Mouse (Mus musculus) kidney, embryonic 16.5 days (tissue): ENCODE measurements around the gene Tmem184a. TPM values are rescaled to one million over a fixed set of nuclear protein-coding genes. Genes with fewer than 3 reads are reported as not detected.

ENCODE experiments used
- ATAC-seq: fragments of 200-750 bp; cut with Nextera tagmentation; 2 replicates; pipeline ENCODE4 v1.8.0; 2017; ENCODE audit warnings: moderate TSS enrichment; ENCODE audit not compliant: low FRiP score, low TSS enrichment
- H3K27ac ChIP-seq: fragments of 300-500 bp; sonication (generic); 2 replicates; pipeline ENCODE4 v1.5.1; 2014; ENCODE audit warnings: low read length
- H3K27me3 ChIP-seq: fragments of 300-500 bp; sonication (generic); 2 replicates; pipeline ENCODE4 v1.6.1; 2014; ENCODE audit warnings: low read length, control low read depth, mixed read lengths; ENCODE audit not compliant: insufficient read depth
- H3K36me3 ChIP-seq: fragments of 300-500 bp; sonication (generic); 2 replicates; pipeline ENCODE4 v1.6.1; 2014; ENCODE audit warnings: low read length, control low read depth, mixed read lengths; ENCODE audit not compliant: insufficient read depth
- H3K4me1 ChIP-seq: fragments of 300-500 bp; sonication (generic); 2 replicates; pipeline ENCODE4 v1.6.1; 2014; ENCODE audit warnings: low read length, control low read depth, mixed read lengths; ENCODE audit not compliant: insufficient read depth
- H3K4me2 ChIP-seq: fragments of 300-500 bp; sonication (generic); replicated peaks from 2 replicates; pipeline ENCODE4 v1.6.1; 2014; ENCODE audit warnings: low read depth, low read length
- H3K4me3 ChIP-seq: fragments of 300-500 bp; sonication (generic); 2 replicates; pipeline ENCODE4 v1.5.1; 2014; ENCODE audit warnings: mild to moderate bottlenecking, low read length
- H3K9ac ChIP-seq: fragments of 300-500 bp; sonication (generic); replicated peaks from 2 replicates; pipeline ENCODE4 v1.6.1; 2014; ENCODE audit warnings: low read length
- H3K9me3 ChIP-seq: fragments of 300-500 bp; sonication (generic); 2 replicates; pipeline ENCODE4 v1.6.1; 2016; ENCODE audit warnings: low read length, control low read depth
- WGBS: fragments of 180-500 bp; shearing (Covaris S2); extraction: QIAGEN DNeasy Blood & Tissue Kit; methylation state at CpG from one replicate; pipeline ENCODE4 v1.1.7; 2014; 5-methylcytosine and 5-hydroxymethylcytosine counted together
- polyA plus RNA-seq: library from polyadenylated mRNA; unstranded; fragments of >200 nt; fragmentation: Nextera tagmentation; extraction: Ambion mirVana; gene quantifications from 2 replicates; pipeline ENCODE4 v1.2.1, GENCODE M21; 2015

Tmem184a gene
- 9.6 and 10.3 TPM in 2 replicates for polyA plus RNA-seq

DNA sequence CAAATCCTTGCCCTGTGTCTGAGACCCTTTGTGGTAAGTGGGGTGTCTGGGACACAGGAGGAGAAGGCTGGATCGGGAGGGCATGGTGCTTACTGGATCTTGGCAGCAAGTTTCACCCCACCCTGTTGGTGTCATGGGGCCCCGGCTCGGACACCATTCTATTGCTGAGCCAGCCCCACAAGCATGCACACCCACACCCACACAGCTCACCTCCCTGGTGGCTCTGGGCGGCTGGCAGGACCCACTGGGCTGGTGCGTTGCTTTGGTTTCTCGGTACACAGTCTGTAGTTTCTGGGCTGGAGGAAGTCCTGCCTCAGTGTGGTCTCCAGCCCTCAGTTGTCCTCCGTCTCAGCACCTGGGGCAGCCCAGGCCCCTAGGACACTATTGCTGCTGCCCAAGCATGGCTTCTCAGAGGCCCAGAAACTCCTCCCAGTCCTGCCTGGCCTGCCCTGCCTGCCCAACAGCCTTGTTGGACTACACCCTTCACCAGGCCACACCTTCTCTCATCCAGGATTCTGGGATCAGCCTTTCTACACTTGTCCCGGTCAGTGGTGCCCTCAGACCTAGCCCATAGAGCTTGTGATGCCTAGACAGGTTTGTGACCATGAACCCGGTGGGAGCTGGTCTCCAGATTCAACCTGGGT, at the start of gene Tmem184a:
Gene Tmem184a, minus strand, starts transcription at position 380 of the 644 bp plus-strand sequence.
- Histone ChIP-seq H3K4me3 (no peak within 1 kb of the TSS), H3K4me2 (no peak within 1 kb of the TSS), H3K36me3 (peaks cover 11% of the 10 kb centered on the region), H3K27ac (no peak within 1 kb of the TSS), H3K9ac (no peak within 1 kb of the TSS), H3K27me3 (peaks cover 1% of the 10 kb centered on the region; the same call in 1 of the 2 replicates), H3K9me3 (no peaks in the 10 kb centered on the region), H3K4me1 (peaks cover 5% of the 10 kb centered on the region; the same call in 1 of the 2 replicates)
- no peak for ATAC-seq
- 87% methylated on average over 9 of the region's 9 CpGs for WGBS

DNA sequence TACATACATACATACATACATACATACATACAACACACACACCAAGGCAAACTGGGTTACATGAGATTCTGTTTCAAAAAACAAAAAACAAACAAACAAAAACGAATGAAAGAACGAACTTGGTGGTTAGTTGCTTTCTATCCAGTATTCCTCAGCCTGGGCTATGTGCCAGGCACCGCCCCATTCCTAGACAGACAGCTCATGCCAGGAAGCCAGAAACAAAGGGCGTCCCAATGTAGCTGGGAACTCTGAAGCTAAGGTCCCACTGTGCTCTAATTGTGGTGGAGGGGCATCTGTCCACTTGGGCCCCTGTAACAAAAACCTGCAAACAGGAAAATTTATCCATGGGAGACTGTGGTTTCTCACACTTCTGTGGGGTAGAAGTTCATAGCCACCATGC, 43.0 kb upstream of the Tmem184a start:
- WGBS, result 54% methylated on average over 4 of the region's 4 CpGs
- Histone ChIP-seq H3K4me3 (no peak overlapping the region), H3K36me3 (no peaks in the 10 kb centered on the region), H3K27ac (no peak overlapping the region), H3K4me2 (no peak overlapping the region), H3K9me3 (no peaks in the 10 kb centered on the region), H3K9ac (no peak overlapping the region), H3K27me3 (no peaks in the 10 kb centered on the region), H3K4me1 (no peaks in the 10 kb centered on the region)
- no peak for ATAC-seq

DNA sequence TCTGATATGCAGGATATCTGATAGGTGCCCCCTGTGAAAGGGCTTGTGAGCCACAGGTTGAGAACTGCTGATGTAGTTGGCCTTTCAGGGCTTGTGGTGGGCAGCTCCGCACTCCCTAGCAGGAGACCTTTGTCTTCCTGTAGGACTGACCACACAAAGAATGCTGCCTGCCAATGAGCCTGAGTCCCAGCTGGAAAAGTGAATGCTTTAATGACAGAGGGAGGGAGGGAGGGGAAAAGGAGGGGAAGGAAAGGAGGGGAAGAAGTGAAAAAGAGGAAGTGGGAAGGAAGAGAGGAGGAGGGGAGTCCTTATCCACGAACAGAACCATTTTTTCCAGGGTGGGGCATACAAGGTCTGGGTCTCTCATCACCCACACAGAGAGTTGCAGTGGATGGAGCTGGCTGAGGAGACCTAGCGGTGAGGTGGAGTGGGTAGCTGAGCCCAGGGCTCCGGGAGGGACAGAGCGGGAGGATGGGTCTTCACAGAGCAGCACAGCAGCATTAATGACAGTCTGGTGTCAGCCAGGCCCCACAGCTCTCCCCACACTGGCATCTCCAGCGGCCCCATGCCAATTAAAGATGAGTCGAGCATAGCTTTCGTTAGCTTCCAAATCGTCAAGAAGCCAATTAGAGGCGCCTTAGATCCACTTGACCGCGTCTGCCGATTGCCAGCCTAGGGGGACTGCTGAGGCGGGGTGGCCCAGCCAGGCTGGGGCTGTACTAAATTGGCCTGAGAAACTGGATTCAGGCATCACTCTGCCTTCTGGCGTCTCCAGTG, 40.8 kb upstream of the Tmem184a start:
- ATAC-seq, result no peak
- H3K4me2 ChIP-seq, result no peak overlapping the region
- no peak overlapping the region for H3K27ac ChIP-seq
- no peaks in the 10 kb centered on the region for H3K4me1 ChIP-seq
- no peaks in the 10 kb centered on the region for H3K27me3 ChIP-seq
- 0 out of 2 replicates have a peak overlapping the region, but pooled peaks have one; percentile 15 for H3K9ac ChIP-seq
- H3K9me3 ChIP-seq, result no peaks in the 10 kb centered on the region
- H3K4me3 ChIP-seq, result no peak overlapping the region
- no peaks in the 10 kb centered on the region for H3K36me3 ChIP-seq
- 30% methylated on average over 15 of the region's 15 CpGs for WGBS

DNA sequence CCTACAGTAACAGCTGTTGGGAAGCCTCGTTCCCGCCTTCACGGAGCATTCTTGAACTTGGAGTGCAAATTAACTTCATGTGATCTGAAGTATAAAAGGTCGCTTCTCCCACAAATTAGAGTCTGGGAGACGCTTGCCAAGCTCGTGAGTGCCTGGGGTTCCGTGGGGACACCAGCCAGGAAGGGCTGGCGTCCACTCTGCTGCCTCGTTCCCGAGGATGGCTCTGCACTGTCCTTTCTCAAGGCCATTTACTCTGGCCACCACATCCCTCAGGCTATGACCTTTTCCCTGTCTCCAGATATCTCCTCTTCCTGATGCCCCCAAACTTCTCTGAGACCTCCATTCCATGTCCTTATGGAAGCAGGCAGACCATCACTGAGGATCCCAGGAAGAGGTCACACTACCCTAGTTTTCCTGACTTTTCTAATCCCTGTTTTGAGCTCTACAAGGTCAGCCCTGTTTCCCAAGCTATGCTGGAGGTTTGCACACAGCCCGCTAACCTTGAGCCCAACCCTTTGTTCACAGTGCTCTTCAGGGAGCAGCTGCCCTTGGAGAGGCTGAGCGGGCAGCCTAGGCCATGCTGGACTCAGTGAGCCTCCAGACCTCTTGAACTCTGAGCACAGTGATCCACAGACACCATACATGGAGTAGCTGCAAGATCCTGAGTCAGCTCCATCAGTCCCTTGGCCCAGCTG, 30.1 kb upstream of the Tmem184a start:
- Histone ChIP-seq H3K9ac (no peak overlapping the region), H3K4me1 (no peaks in the 10 kb centered on the region), H3K4me3 (no peak overlapping the region), H3K27me3 (no peaks in the 10 kb centered on the region), H3K9me3 (peaks cover 6% of the 10 kb centered on the region), H3K36me3 (no peaks in the 10 kb centered on the region), H3K27ac (no peak overlapping the region), H3K4me2 (no peak overlapping the region)
- ATAC-seq, result no peak
- WGBS, result 68% methylated on average over 12 of the region's 12 CpGs

DNA sequence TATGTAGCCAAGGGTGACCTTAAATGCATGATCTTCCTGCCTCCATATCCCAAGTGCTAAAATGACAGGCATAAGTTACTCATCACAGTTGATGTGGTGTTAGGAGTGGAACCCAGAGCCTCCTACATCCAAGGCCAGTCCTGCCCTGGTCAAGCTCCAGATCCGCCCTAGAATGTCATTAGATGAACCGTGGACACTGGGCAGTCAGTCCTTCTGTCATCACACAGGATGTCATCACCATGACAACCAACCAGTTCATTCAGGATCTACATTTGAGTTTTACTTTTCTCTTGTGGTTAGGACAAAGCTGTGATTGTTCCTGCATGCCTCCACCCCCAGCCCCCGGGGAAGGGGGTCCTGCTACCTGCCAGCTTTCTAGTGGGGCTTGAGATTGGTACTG, 19.4 kb upstream of the Tmem184a start:
- Histone ChIP-seq H3K4me1 (no peaks in the 10 kb centered on the region), H3K4me3 (no peak overlapping the region)

DNA sequence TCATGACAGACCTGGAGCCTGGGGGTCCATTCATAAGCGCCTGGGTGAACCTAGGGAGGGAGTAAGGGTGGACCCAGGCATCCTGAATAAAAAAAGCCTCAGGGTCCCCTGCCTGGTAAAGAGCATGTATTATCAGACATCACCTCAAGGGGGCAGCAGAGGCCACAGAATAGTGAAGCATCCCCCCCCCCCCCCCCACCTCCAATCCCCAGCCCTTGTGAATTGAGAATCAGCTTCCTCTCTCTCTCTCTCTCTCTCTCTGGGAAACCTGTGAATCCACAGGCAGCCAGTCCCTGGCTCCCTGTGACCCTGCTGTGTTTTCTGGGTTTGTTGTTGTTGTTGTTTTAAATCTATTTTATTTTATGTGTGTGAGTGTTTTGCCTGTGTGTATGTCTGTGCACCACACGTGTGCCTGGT, 18.8 kb upstream of the Tmem184a start:
- H3K36me3 ChIP-seq, result no peaks in the 10 kb centered on the region
- 18% methylated on average over 2 of the region's 2 CpGs for WGBS
- peak; percentile 69; the same call in 1 of the 2 replicates for ATAC-seq

More for the DNA sequence above, 19.4 kb upstream of the Tmem184a start:
- Histone ChIP-seq H3K27me3 (no peaks in the 10 kb centered on the region), H3K4me2 (no peak overlapping the region), H3K36me3 (no peaks in the 10 kb centered on the region), H3K9me3 (peaks cover 2% of the 10 kb centered on the region; the same call in 1 of the 2 replicates), H3K9ac (no peak overlapping the region), H3K27ac (no peak overlapping the region)
- 49% methylated on average over 3 of the region's 3 CpGs for WGBS
- ATAC-seq, result no peak

DNA sequence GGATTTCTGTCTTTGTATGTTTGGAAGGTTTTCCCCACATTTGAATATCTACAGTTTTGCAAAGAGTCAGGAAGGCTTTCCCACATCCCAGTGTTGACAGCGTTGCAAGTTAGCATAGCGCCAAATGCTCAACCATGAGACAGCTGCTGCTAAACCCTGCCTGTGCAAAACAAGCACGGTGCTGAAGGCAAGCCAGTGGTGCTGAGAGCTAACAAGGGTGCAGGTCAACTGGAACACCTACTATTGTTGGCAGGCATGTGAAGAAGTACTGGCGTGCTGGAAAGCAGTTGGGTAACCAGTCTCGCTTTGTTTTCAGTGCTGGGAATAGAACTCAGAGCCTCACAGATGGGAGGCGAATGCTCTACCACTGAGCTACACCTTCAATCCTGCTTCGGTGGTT, 16.0 kb upstream of the Tmem184a start:
- 79% methylated on average over 7 of the region's 7 CpGs for WGBS
- H3K27ac ChIP-seq, result no peak overlapping the region
- H3K27me3 ChIP-seq, result no peaks in the 10 kb centered on the region

More for the DNA sequence above, 18.8 kb upstream of the Tmem184a start:
- H3K27ac ChIP-seq, result no peak overlapping the region
- no peak overlapping the region for H3K9ac ChIP-seq
- H3K9me3 ChIP-seq, result no peaks in the 10 kb centered on the region
- H3K4me2 ChIP-seq, result no peak overlapping the region
- no peaks in the 10 kb centered on the region for H3K27me3 ChIP-seq
- no peak overlapping the region for H3K4me3 ChIP-seq
- no peaks in the 10 kb centered on the region for H3K4me1 ChIP-seq

DNA sequence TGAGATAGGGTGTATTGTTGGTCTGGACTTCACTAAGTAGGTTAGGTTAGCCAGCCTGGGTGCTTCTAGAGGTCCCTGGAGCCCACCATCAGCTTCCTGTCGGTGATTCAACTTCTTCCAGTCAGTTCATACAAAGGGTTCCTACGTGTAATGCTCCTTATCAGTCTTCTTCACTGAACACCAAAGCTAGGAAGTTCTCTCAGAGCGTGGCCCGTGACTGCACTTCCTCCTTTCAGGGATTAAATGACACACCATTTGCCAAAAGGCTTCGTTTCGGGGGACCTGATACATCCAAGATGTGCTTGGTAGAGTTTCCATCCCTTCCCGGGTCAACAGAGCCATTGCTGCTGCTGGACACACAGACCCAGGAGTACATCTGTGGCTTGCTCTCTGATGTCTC, 12.4 kb upstream of the Tmem184a start:
- ATAC-seq, result no peak
- H3K4me2 ChIP-seq, result no peak overlapping the region
- H3K9me3 ChIP-seq, result no peaks in the 10 kb centered on the region
- no peak overlapping the region for H3K4me3 ChIP-seq
- 50% methylated on average over 7 of the region's 7 CpGs for WGBS
- H3K27ac ChIP-seq, result no peak overlapping the region
- no peaks in the 10 kb centered on the region for H3K27me3 ChIP-seq
- no peaks in the 10 kb centered on the region for H3K36me3 ChIP-seq
- H3K9ac ChIP-seq, result no peak overlapping the region
- H3K4me1 ChIP-seq, result no peaks in the 10 kb centered on the region

More for the DNA sequence above, 16.0 kb upstream of the Tmem184a start:
- no peaks in the 10 kb centered on the region for H3K36me3 ChIP-seq
- H3K4me1 ChIP-seq, result no peaks in the 10 kb centered on the region
- no peak overlapping the region for H3K9ac ChIP-seq
- ATAC-seq, result no peak
- no peak overlapping the region for H3K4me2 ChIP-seq
- H3K4me3 ChIP-seq, result no peak overlapping the region
- H3K9me3 ChIP-seq, result no peaks in the 10 kb centered on the region

DNA sequence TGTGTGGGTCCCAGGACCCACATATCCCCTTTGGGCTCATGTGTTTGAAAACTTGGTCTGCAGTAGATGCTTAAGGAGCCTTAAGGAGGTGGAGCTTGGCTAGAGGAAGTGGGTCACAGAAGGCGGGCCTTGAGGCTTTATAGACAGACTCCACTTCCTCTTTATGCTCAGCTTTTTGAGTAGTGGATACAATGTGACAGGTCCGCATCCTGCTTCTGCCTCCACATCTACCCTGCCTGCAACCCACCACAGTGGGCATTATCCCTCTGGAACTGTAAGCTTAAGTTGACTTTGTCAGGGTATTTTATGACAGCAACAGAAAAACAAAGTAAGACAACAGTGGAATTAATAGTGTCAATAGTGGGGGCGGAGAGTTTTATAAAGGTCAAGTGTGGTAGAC, 11.0 kb upstream of the Tmem184a start:
- no peaks in the 10 kb centered on the region for H3K36me3 ChIP-seq
- no peak overlapping the region for H3K4me2 ChIP-seq
- 89% methylated on average over 3 of the region's 3 CpGs for WGBS
- no peak overlapping the region for H3K4me3 ChIP-seq
- H3K9ac ChIP-seq, result no peak overlapping the region
- peaks cover 5% of the 10 kb centered on the region for H3K4me1 ChIP-seq
- ATAC-seq, result no peak
- no peaks in the 10 kb centered on the region for H3K9me3 ChIP-seq
- H3K27ac ChIP-seq, result no peak overlapping the region
- H3K27me3 ChIP-seq, result no peaks in the 10 kb centered on the region
